Mouse (Mus musculus): Measurements from ENCODE around the gene Il9. TPM values are rescaled to one million over a fixed set of nuclear protein-coding genes. Genes with fewer than 3 reads are reported as not detected.
A peak's percentile ranks its signal among the peaks of the same experiment; 100 is the strongest.

Gene Il9
- total RNA-seq, 2 experiments from 2014 or later: not detected

DNA sequence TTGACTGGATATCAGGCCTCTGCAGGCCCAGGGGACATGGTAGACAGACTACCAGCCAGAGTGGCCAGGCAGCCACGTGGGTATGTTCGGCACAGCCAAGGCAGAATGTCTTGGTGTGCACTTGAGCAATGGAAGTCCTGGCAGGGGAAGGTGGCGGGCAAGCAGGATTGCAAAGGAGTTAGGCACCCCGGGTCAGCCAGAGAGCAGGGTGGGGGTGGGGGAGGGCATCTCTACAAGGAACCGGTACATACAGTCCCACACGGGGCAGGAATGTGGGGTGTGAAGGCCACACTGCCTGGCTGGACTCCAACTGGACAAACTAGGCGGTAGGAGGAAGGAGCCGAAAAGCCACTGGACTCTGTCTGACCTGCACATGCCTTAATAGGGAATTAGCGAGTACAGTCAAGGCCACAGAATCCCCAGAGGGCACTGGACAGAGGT is 47.7 kb downstream of the Il9 start:
- DNase-seq (ENCODE audit: low spot score in 2 of 2): no peak

DNA sequence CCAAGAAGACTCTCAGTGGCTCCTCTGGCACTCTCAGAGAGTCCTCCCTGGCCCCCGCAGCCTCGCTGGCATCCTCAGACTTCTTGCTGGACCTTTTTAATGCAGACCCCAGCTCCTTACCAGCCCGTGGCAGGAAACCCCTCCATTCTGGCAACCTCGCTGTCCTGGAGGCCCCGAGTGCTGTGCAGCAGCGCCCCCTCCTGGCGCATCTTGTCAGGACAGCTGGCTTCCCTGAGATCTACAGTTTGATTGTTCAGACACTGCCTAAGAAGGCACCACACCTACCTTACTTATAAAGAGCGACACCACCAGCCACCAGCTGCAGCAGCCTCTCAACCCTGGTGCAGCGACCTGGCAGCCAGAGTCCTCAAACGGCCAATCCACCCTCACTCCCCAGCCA is 48.6 kb downstream of the Il9 start:
- peak; percentile 74 to 83 for DNase-seq (ENCODE audit: low spot score in 2 of 2)
- intact Hi-C loops (cut with DNase I): no loop called here

More for the DNA sequence above, 47.7 kb downstream of the Il9 start:
- intact Hi-C loops (cut with DNase I): no loop called here

GRCm38 (mm10) chr13:56432496-56432895 is 49.5 kb downstream of the Il9 start:
- DNase-seq (ENCODE audit: low spot score in 2 of 2): no peak
- intact Hi-C loops (cut with DNase I): no loop called here

Other genes starting within 250 kb of the Il9 start
- gene Neurog1, start 230.1 kb downstream of the Il9 start, total RNA-seq (2021): not detected
- gene Cxcl14, start 185.7 kb downstream of the Il9 start, total RNA-seq (2021): 100 to 1,000 TPM; 125 to 136 TPM
- gene Gm3045, start 55.7 kb downstream of the Il9 start, total RNA-seq (2021): not detected
- gene Slc25a48, start 43.9 kb downstream of the Il9 start, total RNA-seq (2021): under 1 TPM; 0.08 to 0.13 TPM
- gene Fbxl21, start 40.2 kb upstream of the Il9 start, total RNA-seq (2021): 1 to 10 TPM; 3.1 to 4.0 TPM
- not detected for gene Lect2, start 66.3 kb upstream of the Il9 start, total RNA-seq (2021)
- gene Tgfbi, start 127.3 kb upstream of the Il9 start, total RNA-seq (2021): 1 to 10 TPM; 3.5 TPM
- 10 to 100 TPM; 21.3 to 21.5 TPM for gene Smad5, start 220.8 kb upstream of the Il9 start, total RNA-seq (2021)

Data from left cerebral cortex, postnatal 14 days (tissue).